Mouse (Mus musculus) thymus, adult 2 months (tissue): ENCODE measurements around the gene Rfc4. TPM values are rescaled to one million over a fixed set of nuclear protein-coding genes. Genes with fewer than 3 reads are reported as not detected.

Experiments
- DNase-seq: peaks from one replicate; pipeline ENCODE4 v3.0.0; 2021
- H3K27ac ChIP-seq: fragments of 200-500 bp; 2 replicates; pipeline ENCODE4 v1.5.1; 2012; ENCODE audit warnings: low read length, control low read depth; ENCODE audit not compliant: control insufficient read depth, insufficient read depth
- H3K27me3 ChIP-seq: fragments of 200-500 bp; 2 replicates; pipeline ENCODE4 v1.6.1; 2012; ENCODE audit warnings: mild to moderate bottlenecking, low read length, moderate library complexity, mixed read lengths; ENCODE audit not compliant: control insufficient read depth, insufficient read depth
- H3K36me3 ChIP-seq: fragments of 200-500 bp; 2 replicates; pipeline ENCODE4 v1.6.1; 2012; ENCODE audit warnings: mild to moderate bottlenecking, low read length, moderate library complexity; ENCODE audit not compliant: control insufficient read depth, insufficient read depth
- H3K4me1 ChIP-seq: fragments of 200-500 bp; replicated peaks from 2 replicates; pipeline ENCODE4 v1.6.1; 2012; ENCODE audit warnings: low read length; ENCODE audit not compliant: control insufficient read depth, insufficient read depth
- H3K4me3 ChIP-seq: fragments of 200-500 bp; 2 replicates; pipeline ENCODE4 v1.5.1; 2012; ENCODE audit warnings: mild to moderate bottlenecking, low read length, control low read depth, moderate library complexity; ENCODE audit not compliant: control insufficient read depth, insufficient read depth
- CTCF ChIP-seq: fragments of 200-500 bp; IDR thresholded peaks from 2 replicates; pipeline ENCODE4 v1.5.1; 2012; ENCODE audit warnings: mild to moderate bottlenecking, control low read depth, low read length, moderate library complexity, borderline replicate concordance; ENCODE audit not compliant: control insufficient read depth, poor library complexity, insufficient read depth; ENCODE audit errors: extremely low read depth
- POLR2A ChIP-seq: fragments of 200-500 bp; IDR thresholded peaks from 2 replicates; pipeline ENCODE4 v1.6.1; 2012; ENCODE audit warnings: mild to moderate bottlenecking, low read length, control low read depth, moderate library complexity; ENCODE audit not compliant: control insufficient read depth, poor library complexity, insufficient read depth; ENCODE audit errors: extremely low read depth
- WGBS: fragments of 180-500 bp; shearing (Covaris S2); methylation state at CpG from one replicate; pipeline ENCODE4 v1.1.7; 2018; 5-methylcytosine and 5-hydroxymethylcytosine counted together
- polyA plus RNA-seq: library from polyadenylated mRNA; depleted of rRNA; stranded (reverse); fragments of >200 nt; gene quantifications from 2 replicates; pipeline ENCODE4 v1.2.3, GENCODE M21; 2012

Gene Rfc4
- polyA plus RNA-seq, 1 experiment, result 2.6 TPM

GRCm38 (mm10) chr16:23154261-23154660 is 26.7 kb upstream of the Rfc4 start:
- Histone ChIP-seq H3K36me3 (no peaks in the 10 kb centered on the region), H3K4me1 (peaks cover 4% of the 10 kb centered on the region), H3K4me3 (no peak overlapping the region), H3K27ac (no peak overlapping the region), H3K27me3 (no peaks in the 10 kb centered on the region)
- DNase-seq, result no peak
- WGBS, result 95% methylated on average over 5 of the region's 5 CpGs
- TF ChIP-seq CTCF (no peak), POLR2A (no peak)

GRCm38 (mm10) chr16:23151423-23151822 is 23.9 kb upstream of the Rfc4 start:
- DNase-seq, result peak; percentile 57
- whole genome bisulfite sequencing, result 13% methylated on average over 2 of the region's 2 CpGs
- H3K27ac ChIP-seq, result no peak overlapping the region
- H3K36me3 ChIP-seq, result no peaks in the 10 kb centered on the region
- peaks cover 4% of the 10 kb centered on the region for H3K4me1 ChIP-seq
- no peak for TF ChIP-seq CTCF
- TF ChIP-seq POLR2A, result no peak
- H3K27me3 ChIP-seq, result no peaks in the 10 kb centered on the region
- H3K4me3 ChIP-seq, result no peak overlapping the region

- 88% methylated on average over 8 of the region's 8 CpGs for WGBS
- H3K27me3 ChIP-seq, result no peaks in the 10 kb centered on the region
- TF ChIP-seq POLR2A (no peak), CTCF (no peak)
Measured at GRCm38 (mm10) chr16:23149396-23149795, 21.9 kb upstream of the Rfc4 start.

GRCm38 (mm10) chr16:23148936-23149335 is 21.4 kb upstream of the Rfc4 start:
- Histone ChIP-seq H3K4me3 (no peak overlapping the region), H3K27ac (no peak overlapping the region), H3K36me3 (no peaks in the 10 kb centered on the region), H3K4me1 (peaks cover 9% of the 10 kb centered on the region), H3K27me3 (no peaks in the 10 kb centered on the region)
- DNase-seq, result no peak
- WGBS, result 91% methylated on average over 2 of the region's 2 CpGs
- TF ChIP-seq POLR2A, result no peak
- TF ChIP-seq CTCF, result no peak

More at GRCm38 (mm10) chr16:23149396-23149795, 21.9 kb upstream of the Rfc4 start:
- Histone ChIP-seq H3K4me1 (peaks cover 6% of the 10 kb centered on the region), H3K4me3 (no peak overlapping the region), H3K36me3 (no peaks in the 10 kb centered on the region), H3K27ac (no peak overlapping the region)
- DNase-seq, result no peak

GRCm38 (mm10) chr16:23146280-23146679 is 18.7 kb upstream of the Rfc4 start, which contains the start of gene Adipoq:
Gene Adipoq, plus strand, starts transcription at chr16:23146536.
- Histone ChIP-seq H3K4me3 (no peak within 1 kb of the TSS), H3K27me3 (no peaks in the 10 kb centered on the region), H3K27ac (no peak within 1 kb of the TSS), H3K4me1 (peaks cover 7% of the 10 kb centered on the region), H3K36me3 (no peaks in the 10 kb centered on the region)
- DNase-seq, result no peak
- WGBS, result 93% methylated on average over 3 of the region's 3 CpGs
- TF ChIP-seq POLR2A (no peak), CTCF (no peak)

- no peak overlapping the region for H3K27ac ChIP-seq
- 79% methylated on average over 5 of the region's 5 CpGs for WGBS
- no peaks in the 10 kb centered on the region for H3K27me3 ChIP-seq
- H3K4me3 ChIP-seq, result no peak overlapping the region
- no peak for TF ChIP-seq POLR2A
- TF ChIP-seq CTCF, result no peak
- no peaks in the 10 kb centered on the region for H3K36me3 ChIP-seq
- peaks cover 7% of the 10 kb centered on the region for H3K4me1 ChIP-seq
- no peak for DNase-seq
Measured at GRCm38 (mm10) chr16:23145211-23145610, 17.7 kb upstream of the Rfc4 start.

- peak; percentile 44 for DNase-seq
- Histone ChIP-seq H3K27me3 (no peaks in the 10 kb centered on the region), H3K4me3 (no peak overlapping the region), H3K27ac (no peak overlapping the region), H3K4me1 (peaks cover 7% of the 10 kb centered on the region), H3K36me3 (no peaks in the 10 kb centered on the region)
- WGBS, result 10% methylated on average over 7 of the region's 7 CpGs
- TF ChIP-seq POLR2A (no peak), CTCF (no peak)
Measured at GRCm38 (mm10) chr16:23144326-23144725, 16.8 kb upstream of the Rfc4 start.
